Mouse (Mus musculus): ENCODE data around the gene Mrpl35. TPM values are rescaled to one million over a fixed set of nuclear protein-coding genes. Genes with fewer than 3 reads are reported as not detected.

Mrpl35 gene
- polyA plus RNA-seq, 1 experiment = 60.8 TPM

DNA sequence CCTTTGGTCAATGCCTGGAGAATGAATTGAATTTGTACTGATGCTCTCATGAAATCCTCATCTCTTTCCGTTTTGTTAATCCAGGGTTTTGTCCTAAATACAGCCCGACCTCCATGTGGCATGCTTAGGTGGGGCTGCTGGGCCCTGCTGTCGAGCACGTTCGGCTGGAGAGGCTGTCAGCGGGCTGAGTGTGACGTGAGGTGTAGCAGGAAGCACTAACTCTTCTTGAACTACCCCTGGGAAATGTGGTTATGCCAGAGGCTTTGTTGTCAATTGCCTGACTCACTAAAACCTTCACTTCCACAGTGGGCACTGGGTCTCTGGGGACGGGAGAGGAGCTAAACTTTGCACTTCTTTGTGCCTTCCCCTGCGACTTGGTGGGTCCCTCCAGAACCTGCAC is 38.4 kb downstream of the Mrpl35 start:
- TF ChIP-seq POLR2A (IDR thresholded peaks at IDR 0.05; ENCODE audit: insufficient read depth, low read length) = no peak
- TF ChIP-seq EP300 (IDR thresholded peaks at IDR 0.05; ENCODE audit: insufficient read depth, low read depth, low read length) = no peak
- TF ChIP-seq CTCF (IDR thresholded peaks at IDR 0.05; ENCODE audit: low read depth, low read length) = no peak
- H3K27me3 ChIP-seq (ENCODE audit: control insufficient read depth, insufficient read depth, low read length, poor library complexity, severe bottlenecking) = no peaks in the 10 kb centered on the region
- no peaks in the 10 kb centered on the region for H3K4me1 ChIP-seq (ENCODE audit: control insufficient read depth, insufficient read depth, low read length)
- H3K4me3 ChIP-seq (ENCODE audit: low read depth, low read length) = no peak overlapping the region
- no peaks in the 10 kb centered on the region for H3K36me3 ChIP-seq (ENCODE audit: control insufficient read depth, insufficient read depth, low read length, poor library complexity, severe bottlenecking)
- H3K9ac ChIP-seq (ENCODE audit: low read depth, poor library complexity, severe bottlenecking) = no peak overlapping the region
- H3K27ac ChIP-seq (ENCODE audit: insufficient read depth, low read length) = no peak overlapping the region
- H3K9me3 ChIP-seq (replicated peaks; ENCODE audit: control insufficient read depth, insufficient read depth, low read length, poor library complexity, severe bottlenecking) = no peaks in the 10 kb centered on the region

DNA sequence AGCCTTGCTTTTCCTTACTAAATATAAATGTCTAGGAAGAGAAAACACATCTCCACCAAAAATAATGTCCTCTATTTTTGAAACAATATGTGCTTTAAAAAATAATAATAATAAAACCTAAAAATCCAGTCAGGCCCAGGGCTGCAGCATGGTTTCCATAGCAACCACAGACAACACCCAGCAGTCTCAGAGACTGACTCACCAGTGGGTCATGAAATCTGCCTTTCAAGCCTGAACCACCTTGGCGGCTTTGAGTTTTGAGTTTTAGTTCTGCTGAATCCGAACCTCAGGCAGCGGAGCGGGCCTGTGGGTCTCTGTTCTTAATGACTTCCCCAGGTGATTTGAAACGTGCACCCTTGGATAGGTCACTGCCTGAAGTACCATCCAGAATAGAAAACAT is 43.6 kb downstream of the Mrpl35 start:
- H3K9me3 ChIP-seq (replicated peaks; ENCODE audit: control insufficient read depth, insufficient read depth, low read length, poor library complexity, severe bottlenecking) = no peaks in the 10 kb centered on the region
- no peak overlapping the region for H3K9ac ChIP-seq (ENCODE audit: low read depth, poor library complexity, severe bottlenecking)
- H3K4me1 ChIP-seq (ENCODE audit: control insufficient read depth, insufficient read depth, low read length) = peaks cover 8% of the 10 kb centered on the region
- no peak for TF ChIP-seq CTCF (IDR thresholded peaks at IDR 0.05; ENCODE audit: low read depth, low read length)
- TF ChIP-seq EP300 (IDR thresholded peaks at IDR 0.05; ENCODE audit: insufficient read depth, low read depth, low read length) = no peak
- TF ChIP-seq POLR2A (IDR thresholded peaks at IDR 0.05; ENCODE audit: insufficient read depth, low read length) = no peak
- no peaks in the 10 kb centered on the region for H3K27me3 ChIP-seq (ENCODE audit: control insufficient read depth, insufficient read depth, low read length, poor library complexity, severe bottlenecking)
- no peak overlapping the region for H3K4me3 ChIP-seq (ENCODE audit: low read depth, low read length)
- H3K27ac ChIP-seq (ENCODE audit: insufficient read depth, low read length) = no peak overlapping the region
- H3K36me3 ChIP-seq (ENCODE audit: control insufficient read depth, insufficient read depth, low read length, poor library complexity, severe bottlenecking) = no peaks in the 10 kb centered on the region

DNA sequence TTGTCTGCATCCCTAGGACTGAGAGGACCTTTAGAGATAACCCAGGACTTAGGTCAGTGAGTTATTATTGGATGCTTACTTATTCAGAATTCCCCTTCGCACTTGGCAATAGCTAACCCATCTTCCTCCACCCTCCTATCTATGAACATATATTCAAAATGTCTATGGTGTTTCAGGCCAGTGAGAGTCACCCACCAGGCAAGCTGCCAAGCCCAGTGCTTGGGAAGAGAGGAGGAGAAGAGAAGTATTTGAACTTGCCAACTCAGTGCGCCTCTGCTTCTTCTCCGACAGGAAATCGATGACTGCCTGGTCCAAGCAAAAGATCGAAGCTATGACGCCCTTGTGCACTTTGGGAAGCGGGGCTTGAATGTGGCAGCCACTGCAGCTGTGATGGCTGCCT is 46.3 kb downstream of the Mrpl35 start:
- no peaks in the 10 kb centered on the region for H3K36me3 ChIP-seq (ENCODE audit: control insufficient read depth, insufficient read depth, low read length, poor library complexity, severe bottlenecking)
- H3K4me3 ChIP-seq (ENCODE audit: low read depth, low read length) = no peak overlapping the region
- H3K4me1 ChIP-seq (ENCODE audit: control insufficient read depth, insufficient read depth, low read length) = peaks cover 8% of the 10 kb centered on the region
- TF ChIP-seq EP300 (IDR thresholded peaks at IDR 0.05; ENCODE audit: insufficient read depth, low read depth, low read length) = no peak
- no peak for TF ChIP-seq CTCF (IDR thresholded peaks at IDR 0.05; ENCODE audit: low read depth, low read length)
- no peak for TF ChIP-seq POLR2A (IDR thresholded peaks at IDR 0.05; ENCODE audit: insufficient read depth, low read length)
- H3K27me3 ChIP-seq (ENCODE audit: control insufficient read depth, insufficient read depth, low read length, poor library complexity, severe bottlenecking) = no peaks in the 10 kb centered on the region
- H3K9me3 ChIP-seq (replicated peaks; ENCODE audit: control insufficient read depth, insufficient read depth, low read length, poor library complexity, severe bottlenecking) = no peaks in the 10 kb centered on the region
- H3K27ac ChIP-seq (ENCODE audit: insufficient read depth, low read length) = no peak overlapping the region
- H3K9ac ChIP-seq (ENCODE audit: low read depth, poor library complexity, severe bottlenecking) = no peak overlapping the region

DNA sequence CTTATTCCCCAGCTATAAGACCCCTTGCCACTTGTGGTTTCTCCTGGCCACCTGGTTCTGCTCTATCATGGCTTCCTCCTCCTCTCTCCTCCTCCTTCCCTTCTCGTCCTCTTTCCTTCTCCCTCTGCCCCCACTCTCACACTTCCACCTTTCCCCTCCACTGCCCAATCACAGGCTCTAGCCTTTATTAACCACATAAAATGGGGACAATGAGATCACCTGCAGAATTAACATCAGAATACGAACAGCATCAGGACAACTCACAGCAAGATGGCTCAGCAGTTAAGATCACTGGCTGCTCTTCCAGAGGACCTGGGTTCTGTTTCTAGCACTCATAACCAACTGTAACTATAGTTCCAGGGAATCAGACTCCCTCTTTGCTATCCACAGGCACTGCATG is 46.9 kb downstream of the Mrpl35 start:
- Histone ChIP-seq H3K27ac (ENCODE audit: insufficient read depth, low read length) (no peak overlapping the region), H3K36me3 (ENCODE audit: control insufficient read depth, insufficient read depth, low read length, poor library complexity, severe bottlenecking) (no peaks in the 10 kb centered on the region)

DNA sequence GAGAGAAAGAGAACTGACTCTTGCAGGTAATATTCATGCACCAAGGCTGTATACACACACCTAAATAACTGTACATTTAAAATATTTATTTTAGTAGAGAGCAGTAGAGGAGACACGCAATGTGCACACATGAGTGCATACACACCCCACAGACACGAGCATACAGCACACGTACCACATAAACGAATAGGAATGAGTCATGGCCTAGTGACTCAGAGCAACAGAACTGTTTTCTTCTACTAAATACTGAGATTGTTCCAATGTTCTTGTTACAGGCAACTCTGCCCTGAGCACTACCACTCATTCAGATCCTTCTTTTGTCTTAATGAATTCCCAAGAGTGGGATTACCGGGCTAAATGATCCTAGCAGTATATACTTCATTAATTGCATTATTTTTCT is 48.8 kb downstream of the Mrpl35 start:
- Histone ChIP-seq H3K9ac (ENCODE audit: low read depth, poor library complexity, severe bottlenecking) (no peak overlapping the region), H3K27me3 (ENCODE audit: control insufficient read depth, insufficient read depth, low read length, poor library complexity, severe bottlenecking) (no peaks in the 10 kb centered on the region), H3K4me3 (ENCODE audit: low read depth, low read length) (no peak overlapping the region), H3K9me3 (replicated peaks; ENCODE audit: control insufficient read depth, insufficient read depth, low read length, poor library complexity, severe bottlenecking) (no peaks in the 10 kb centered on the region), H3K36me3 (ENCODE audit: control insufficient read depth, insufficient read depth, low read length, poor library complexity, severe bottlenecking) (no peaks in the 10 kb centered on the region), H3K27ac (ENCODE audit: insufficient read depth, low read length) (no peak overlapping the region), H3K4me1 (ENCODE audit: control insufficient read depth, insufficient read depth, low read length) (peaks cover 8% of the 10 kb centered on the region)
- TF ChIP-seq EP300 (IDR thresholded peaks at IDR 0.05; ENCODE audit: insufficient read depth, low read depth, low read length) = no peak
- no peak for TF ChIP-seq CTCF (IDR thresholded peaks at IDR 0.05; ENCODE audit: low read depth, low read length)

More for the DNA sequence above, 46.9 kb downstream of the Mrpl35 start:
- no peak overlapping the region for H3K4me3 ChIP-seq (ENCODE audit: low read depth, low read length)
- no peaks in the 10 kb centered on the region for H3K9me3 ChIP-seq (replicated peaks; ENCODE audit: control insufficient read depth, insufficient read depth, low read length, poor library complexity, severe bottlenecking)
- H3K27me3 ChIP-seq (ENCODE audit: control insufficient read depth, insufficient read depth, low read length, poor library complexity, severe bottlenecking) = no peaks in the 10 kb centered on the region
- TF ChIP-seq POLR2A (IDR thresholded peaks at IDR 0.05; ENCODE audit: insufficient read depth, low read length) (no peak), CTCF (IDR thresholded peaks at IDR 0.05; ENCODE audit: low read depth, low read length) (no peak), EP300 (IDR thresholded peaks at IDR 0.05; ENCODE audit: insufficient read depth, low read depth, low read length) (no peak)
- H3K4me1 ChIP-seq (ENCODE audit: control insufficient read depth, insufficient read depth, low read length) = peaks cover 8% of the 10 kb centered on the region
- H3K9ac ChIP-seq (ENCODE audit: low read depth, poor library complexity, severe bottlenecking) = no peak overlapping the region

DNA sequence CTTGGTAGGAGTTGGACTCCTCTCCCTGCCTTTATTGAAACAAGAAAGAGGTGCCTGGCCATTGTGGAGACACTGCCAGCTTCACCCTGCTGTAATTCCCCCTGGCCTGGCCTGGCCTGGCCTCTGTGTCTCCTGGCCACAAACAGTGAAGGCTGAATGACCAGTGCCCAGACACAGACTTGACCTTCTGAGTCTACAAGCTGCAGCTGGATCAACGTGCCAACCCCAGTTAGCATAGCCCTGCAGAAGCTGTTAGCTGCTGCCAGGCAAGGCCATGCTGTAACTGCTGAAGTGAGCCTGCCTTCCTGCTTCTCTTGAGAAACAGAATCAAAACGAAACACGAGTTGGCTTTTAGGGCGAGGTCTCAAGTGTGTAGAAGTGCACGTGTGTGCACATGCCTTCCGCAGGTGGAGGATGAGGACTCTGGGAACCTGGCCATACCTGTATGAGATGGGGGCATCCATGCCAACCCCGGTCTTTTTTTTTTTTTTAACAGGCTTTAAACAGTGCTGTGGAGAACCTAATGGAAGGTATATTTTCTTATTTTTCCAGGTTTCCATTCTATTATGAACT is 54.0 kb downstream of the Mrpl35 start:
- no peaks in the 10 kb centered on the region for H3K9me3 ChIP-seq (replicated peaks; ENCODE audit: control insufficient read depth, insufficient read depth, low read length, poor library complexity, severe bottlenecking)
- no peaks in the 10 kb centered on the region for H3K27me3 ChIP-seq (ENCODE audit: control insufficient read depth, insufficient read depth, low read length, poor library complexity, severe bottlenecking)
- no peak for TF ChIP-seq CTCF (IDR thresholded peaks at IDR 0.05; ENCODE audit: low read depth, low read length)
- no peaks in the 10 kb centered on the region for H3K4me1 ChIP-seq (ENCODE audit: control insufficient read depth, insufficient read depth, low read length)
- H3K4me3 ChIP-seq (ENCODE audit: low read depth, low read length) = no peak overlapping the region
- no peak overlapping the region for H3K9ac ChIP-seq (ENCODE audit: low read depth, poor library complexity, severe bottlenecking)
- H3K27ac ChIP-seq (ENCODE audit: insufficient read depth, low read length) = no peak overlapping the region
- no peaks in the 10 kb centered on the region for H3K36me3 ChIP-seq (ENCODE audit: control insufficient read depth, insufficient read depth, low read length, poor library complexity, severe bottlenecking)

Data from ES-Bruce4 (cell line).